Mouse (Mus musculus) fat pad, adult 2 months (tissue): ENCODE measurements around the gene Pheta1.
"Not testable (repeated sequence)": the region's sequence is repeated elsewhere in the genome, so short reads cannot be mapped to it uniquely, and the experiment has no call there.

Source experiments
- DNase-seq: peaks from one replicate; pipeline ENCODE4 v3.0.0-alpha.2; 2011; ENCODE audit warnings: low read depth, low spot score; ENCODE audit errors: extremely low read depth

The Pheta1 gene

DNA sequence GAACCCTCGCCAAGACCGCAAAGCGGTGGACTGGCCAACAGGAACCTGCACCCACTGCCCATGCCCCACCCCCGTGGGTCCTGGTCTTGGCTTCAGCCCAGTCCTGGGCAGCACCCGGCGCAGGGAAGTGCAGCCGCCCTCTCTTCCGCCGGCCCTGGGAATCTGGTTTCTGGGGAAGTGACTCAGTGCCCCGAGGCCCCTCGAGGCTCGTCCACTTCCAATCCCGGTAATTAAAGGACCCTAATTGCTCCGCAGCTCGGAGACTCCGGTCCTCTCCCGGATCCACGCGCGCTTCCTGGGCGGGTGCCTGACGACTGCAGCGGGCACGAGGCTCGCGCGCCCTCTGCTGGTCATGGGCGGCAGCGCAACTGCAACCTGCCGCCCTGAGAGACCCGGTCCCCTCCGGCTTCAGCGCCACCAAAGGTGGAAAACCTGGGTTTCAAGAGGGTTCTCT, 6.1 kb upstream of the Pheta1 start:
- DNase-seq: no peak

DNA sequence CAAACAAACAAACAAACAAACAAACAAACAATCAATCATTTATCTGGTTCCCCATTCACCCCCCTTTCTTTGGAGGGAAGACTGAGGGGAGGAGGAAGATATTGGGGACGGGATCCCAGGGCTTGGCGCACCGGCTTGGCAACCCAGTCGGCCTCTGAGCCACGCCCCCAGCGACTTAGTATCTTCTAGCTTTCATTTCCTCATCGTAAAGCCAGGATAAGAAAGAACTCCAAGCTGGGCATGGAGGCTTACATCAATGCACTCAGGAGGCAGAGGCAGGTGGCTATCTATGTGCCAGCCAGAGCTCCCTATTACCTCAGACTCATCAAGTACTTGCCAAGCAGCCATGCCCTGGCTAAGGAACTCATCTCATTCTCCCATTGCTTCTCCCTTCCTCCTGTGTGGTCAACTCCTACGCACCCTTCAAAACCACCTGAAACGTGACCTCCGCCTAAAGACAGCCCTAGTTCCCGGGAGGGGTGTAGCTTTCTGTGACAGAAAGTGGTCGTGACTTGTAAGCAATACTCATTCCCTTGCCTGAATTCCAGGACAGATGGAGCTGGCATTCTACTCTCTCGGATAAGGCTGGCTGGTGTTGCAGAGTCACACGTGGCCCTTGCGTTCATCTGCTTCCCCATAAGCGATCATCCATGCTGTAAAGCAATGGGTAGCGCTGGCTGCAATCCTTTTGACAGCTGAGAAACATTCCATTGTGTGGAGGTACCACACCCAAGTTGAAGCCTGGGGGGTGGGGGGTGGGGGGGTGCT, 5.5 kb upstream of the Pheta1 start:
- DNase-seq: no peak

DNA sequence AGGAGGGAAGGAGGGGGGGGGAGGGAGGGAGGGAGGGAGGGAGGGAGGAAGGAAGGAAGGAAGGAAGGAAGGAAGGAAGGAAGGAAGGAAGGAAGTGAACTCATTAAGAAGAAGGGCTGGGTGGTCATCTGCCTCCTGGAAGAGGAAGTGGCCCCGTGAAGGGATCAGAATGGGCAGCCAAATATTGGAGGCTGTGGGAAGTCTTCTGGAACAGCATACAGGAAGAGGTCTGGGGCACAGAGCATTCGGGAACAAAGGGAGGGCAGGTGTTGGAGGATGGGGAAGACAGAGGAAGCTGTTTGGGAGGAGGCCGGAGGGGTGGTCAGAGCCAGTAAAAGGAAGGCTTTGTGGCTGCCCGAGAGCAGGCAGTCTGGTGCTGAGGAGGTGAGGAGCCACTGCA, 3.4 kb upstream of the Pheta1 start:
- DNase-seq: no peak

DNA sequence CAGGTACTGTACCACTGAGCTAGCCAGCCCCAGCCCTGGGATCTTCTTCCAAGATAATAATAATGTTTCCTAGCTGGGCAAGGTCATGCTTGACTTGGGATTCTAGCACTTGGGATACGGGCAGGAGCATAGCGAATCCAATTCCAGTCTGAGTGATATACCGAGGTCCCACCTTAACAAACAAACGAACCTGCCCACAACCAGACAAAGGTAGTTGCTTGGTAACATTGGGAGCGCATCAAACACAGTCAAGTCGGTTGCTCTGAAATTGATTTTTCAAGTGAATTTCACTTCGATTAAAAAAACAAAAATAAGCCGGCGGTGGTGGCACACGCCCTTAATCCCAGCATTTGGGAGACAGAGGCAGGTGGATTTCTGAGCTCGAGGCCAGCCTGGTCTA, 2.5 kb upstream of the Pheta1 start:
- no peak for DNase-seq

DNA sequence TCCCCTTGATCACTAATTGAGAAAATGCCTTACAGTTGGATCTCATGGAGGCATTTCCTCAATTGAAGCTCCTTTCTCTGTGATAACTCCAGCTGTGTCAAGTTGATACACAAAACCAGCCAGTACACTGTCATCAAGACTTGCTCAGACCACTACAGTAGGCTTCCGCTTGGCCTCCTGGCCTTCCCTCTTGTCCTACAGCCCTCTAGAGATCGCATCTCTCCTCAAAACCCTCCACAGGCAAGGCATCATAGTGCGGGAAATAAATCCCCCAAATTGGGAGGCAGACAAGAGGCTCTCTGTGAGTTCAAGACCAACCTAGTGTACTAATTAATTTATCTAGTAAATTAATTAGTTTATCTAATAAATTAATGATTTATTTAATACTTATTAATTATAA, 1.5 kb upstream of the Pheta1 start:
- not testable (repeated sequence) for DNase-seq

DNA sequence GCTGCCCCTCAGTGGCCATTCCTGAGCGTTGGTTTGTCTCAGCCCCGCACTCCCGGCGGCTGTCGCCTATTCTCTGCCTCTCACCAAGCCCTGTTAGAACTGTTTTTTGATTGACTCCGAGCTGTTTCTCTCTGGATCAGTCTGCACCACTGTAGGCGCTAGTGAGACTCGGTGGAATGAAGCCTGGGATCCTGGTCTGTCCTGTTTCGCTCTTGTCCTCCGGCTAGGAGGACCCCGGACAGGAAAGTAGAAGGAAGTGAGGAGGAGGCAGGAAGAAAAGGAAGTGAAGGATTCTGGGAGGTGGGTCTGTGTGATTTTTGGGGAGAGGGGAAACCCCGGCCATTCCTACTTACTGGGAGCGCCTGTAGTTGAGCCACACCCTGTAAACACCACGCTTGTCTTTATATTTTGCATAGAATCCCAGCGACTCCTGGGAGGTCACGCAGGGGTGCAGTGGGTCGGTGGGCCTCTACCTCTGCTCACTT, 707 bp upstream of the Pheta1 start:
- DNase-seq: no peak

DNA sequence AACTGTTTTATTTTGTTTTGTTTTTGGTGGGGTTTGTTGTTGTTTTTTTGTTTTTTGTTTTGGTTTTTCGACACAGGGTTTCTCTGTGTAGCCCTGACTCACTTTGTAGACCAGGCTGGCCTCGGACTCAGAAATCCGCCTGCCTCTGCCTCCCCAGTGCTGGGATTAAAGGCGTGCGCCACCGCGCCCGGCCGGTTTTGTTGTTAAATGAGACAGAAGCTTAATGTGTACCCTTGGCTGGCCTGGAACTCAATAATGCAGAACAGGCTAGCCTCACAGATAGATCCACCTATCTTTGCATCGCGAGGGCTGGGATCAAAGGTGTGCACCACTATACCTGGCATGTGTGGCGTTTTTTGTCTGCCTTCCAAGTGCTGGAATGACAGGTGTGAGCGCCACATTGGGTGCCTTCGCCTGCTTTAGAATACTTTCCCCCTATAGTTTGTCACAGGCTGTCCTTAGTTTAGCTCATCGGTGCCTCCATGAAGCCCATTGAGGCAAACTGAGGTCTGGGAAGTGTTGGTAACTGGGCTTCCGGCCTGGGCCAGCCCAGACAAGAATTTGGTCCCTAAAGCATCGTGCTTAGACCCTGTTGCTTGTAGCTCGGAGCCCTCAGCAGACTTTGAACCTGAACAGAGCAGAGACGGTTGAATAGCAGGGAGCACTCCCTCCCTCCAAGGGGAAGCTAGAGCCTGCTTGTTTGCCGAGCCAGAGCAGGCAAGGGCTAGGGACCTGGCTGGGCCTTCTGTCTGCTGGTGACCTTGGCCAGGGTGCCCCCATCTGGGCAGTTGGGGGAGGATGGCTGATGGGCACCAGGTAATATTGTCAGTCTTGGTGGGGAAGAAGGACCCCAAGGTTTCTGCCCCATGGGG, 930 bp downstream of the Pheta1 start:
- no peak for DNase-seq

DNA sequence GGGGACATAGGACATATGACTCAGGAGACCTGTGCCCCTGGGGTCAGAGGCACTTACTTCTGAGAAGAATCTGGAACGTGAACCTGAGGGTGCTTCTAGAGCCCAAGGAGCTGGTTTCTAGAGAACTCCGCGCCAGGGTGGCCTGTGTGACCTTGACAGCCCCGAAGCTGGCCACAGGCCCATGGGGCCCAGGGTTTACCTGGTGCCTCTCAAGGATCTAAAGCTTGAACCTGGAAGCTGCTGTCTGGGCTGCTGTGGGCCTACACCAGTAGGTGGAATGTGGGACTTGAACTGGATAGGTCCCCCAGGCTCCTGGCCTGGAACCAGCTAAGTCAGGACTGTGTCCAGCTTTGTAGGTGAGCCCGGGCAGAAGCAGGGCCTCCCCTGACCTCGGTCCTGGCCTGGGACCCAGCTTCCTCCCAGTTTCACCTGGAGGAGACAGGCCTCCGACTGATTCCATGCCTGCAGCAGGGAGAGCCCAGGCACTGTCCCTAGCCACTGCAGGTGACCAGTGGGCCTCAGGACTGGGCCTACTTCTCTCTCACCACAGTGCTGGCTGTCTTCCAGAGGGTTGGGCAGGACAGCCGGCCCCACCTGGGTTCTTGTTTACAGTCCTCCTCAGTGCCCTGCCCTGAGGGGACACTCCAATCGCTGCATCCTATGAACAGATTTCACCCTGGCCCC, 4.7 kb downstream of the Pheta1 start:
- no peak for DNase-seq

DNA sequence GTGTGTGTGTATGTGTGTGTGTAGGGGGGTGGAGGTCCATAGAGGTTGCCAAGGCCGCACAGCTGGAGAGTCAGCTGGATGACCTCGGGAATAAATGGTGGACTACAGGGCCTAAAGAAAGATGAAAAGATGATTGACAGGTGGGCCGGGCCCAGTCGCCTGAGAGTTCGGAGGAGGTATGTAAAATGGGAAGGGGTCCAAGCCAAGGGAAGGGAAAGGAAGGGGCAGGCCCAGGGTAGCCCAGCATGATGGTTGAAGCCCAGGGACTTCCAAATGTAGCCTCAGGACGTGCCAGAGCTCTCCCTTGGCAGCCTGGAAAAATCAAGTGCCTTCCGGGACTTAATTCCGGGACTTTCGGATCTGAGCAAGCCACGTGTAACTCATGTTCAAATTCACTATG, 6.0 kb downstream of the Pheta1 start:
- no peak for DNase-seq

DNA sequence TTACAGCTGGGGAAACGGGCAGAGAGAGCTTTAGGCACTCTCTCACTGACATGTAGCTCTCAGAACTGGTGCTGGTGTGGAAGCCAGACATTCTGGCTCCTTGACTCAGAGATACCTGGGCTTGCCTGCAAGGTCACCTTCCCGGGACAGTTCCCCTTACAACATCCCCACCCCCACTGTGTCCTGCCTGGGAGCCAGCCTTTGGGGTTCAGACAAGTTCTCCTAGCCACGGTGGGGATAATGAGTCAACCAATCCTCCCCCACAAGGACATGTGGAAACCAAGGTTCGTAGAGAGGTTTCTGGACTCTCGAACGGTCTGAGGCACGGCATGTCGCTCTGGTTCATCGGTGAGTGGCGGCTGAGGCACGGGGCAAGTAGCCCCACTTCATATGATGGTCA, 8.0 kb downstream of the Pheta1 start:
- no peak for DNase-seq

DNA sequence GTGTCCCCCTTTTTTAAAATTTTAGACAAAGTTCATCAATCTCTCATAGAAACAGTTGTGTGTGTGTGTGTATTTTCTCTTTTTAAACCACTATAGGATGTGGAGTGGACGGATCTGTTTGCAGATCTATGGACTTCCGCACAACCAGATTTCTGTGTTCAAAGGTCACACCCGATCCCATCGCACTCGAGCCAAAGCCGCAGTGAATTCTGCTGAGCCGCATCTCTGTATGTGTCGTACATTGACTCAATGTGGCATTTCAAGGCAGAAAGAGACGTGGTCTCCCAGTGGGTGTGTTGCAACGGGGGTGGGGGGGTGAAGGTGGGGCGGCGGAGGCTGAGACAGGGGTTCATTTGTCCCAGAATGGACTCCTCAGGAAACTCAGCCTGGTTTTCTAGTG, 9.6 kb downstream of the Pheta1 start:
- DNase-seq: no peak

DNA sequence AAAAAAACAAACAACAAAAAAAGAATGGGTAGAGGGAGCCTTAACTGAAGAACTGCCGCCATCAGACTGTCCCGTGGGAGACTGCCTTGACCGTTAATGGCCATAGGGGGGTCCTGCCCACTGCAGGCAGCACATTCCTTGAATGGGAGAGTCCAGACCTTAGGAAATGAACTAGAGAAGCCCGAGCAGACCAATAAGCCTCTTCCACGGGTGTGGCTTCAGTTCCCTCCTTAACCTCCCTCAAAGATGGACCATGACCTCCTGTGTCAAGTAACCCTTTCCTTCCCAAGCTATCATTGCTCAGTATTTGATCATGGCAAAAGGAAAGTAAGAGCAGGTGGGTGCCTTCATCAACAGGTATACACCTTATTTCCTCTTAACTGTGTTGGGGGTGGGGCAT, 13.2 kb downstream of the Pheta1 start:
- DNase-seq: no peak

DNA sequence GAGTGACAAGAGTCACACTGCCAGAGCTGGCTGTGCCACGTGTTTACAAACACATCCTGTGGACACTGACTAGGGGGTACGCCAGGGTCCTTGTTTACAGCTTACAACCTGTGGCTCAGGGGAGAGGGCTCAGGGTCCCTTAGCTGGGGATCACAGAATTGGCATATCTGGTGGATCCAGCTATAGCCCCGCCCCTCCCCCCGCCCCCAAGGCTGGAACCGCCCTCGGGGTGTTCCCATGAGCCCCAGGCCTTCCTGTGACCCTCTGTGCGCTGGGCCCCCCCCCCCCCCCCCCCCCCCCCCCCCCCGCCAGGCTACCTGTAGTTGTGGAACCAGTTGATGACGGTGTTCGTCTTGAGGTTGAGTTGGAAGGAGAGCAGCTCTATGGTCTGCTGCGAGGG, 15.5 kb downstream of the Pheta1 start:
- no peak for DNase-seq

DNA sequence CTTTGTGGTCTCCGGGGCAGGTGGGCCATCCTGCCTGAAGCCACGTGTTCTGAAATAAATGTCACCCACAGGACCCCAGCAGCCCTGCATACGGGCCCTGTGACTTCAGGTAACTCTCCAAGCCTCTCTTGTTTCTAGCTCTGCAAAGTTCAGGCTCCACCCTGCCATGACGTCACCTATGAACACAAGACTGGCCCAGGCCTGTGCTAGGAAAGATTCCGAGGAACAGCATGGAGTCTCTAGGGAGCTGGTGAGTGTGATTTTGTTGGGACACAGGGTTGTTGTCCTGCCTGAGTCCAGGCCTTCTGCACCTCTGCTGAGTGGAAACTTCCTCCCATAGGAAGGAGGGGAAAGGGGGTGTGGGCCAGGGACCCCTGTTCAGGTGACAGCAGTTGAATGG, 19.2 kb downstream of the Pheta1 start:
- DNase-seq: no peak

DNA sequence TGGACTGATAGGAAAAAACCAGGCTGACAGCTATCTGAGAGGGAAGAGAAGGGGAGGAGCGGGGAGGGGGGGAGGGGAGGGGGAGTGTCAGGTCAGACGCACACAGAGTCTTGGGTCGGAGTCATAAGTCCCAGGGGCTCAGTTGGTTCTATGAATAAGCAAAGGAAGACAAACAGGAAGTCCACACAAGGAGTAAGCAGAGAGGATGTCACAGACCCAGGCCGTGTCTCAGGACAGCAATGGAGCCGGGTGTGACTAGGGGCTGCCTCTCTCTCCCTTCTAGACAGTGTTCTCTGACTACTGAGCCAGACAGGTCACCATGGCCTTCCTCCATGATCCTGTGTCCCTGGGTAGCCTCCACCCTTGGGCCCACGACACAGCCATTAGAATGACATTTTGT, 22.0 kb downstream of the Pheta1 start:
- no peak for DNase-seq

DNA sequence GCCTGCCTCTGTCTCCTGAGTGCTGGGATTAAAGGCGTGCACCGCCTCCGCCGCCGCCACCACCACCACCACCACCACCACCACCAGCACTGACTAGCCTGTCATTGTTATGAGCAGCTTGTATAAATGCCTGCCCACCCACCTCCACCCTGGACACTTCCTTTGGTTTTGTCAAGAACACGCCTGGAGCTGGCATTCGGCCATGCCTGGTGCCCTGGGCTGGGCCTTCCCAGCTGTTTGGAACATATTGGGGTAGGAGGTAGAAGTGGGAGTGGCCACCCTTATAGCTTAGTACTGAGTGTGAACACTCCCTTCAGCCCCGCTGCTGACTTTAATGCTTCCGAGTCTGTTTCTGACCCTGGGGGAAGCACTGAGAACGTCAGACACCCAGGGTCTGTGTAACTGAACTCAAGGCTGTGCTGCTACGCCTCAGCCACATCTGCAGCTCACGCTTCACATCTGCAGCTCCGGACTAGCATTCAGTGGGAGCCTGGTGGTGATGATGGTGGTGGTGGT, 22.8 kb downstream of the Pheta1 start:
- DNase-seq: no peak

DNA sequence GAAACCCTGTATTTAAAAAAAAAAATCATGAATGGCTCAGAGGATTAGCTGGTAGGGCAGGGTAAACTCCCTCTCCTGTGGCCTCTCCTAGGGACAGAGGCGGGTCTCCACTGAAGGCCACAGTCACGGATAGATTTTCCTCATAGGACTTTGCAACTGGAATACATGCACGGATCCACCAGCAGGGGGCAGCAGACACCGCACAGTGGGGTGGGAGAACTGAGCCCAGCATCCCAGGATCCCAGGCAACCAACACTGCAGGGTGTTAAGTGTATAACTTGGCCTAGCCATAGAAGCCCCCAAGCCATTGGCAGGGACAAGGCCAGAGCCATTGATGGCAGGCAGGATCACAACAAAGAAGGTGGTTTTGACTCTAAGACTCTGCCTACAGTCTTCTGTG, 23.4 kb downstream of the Pheta1 start:
- no peak for DNase-seq

DNA sequence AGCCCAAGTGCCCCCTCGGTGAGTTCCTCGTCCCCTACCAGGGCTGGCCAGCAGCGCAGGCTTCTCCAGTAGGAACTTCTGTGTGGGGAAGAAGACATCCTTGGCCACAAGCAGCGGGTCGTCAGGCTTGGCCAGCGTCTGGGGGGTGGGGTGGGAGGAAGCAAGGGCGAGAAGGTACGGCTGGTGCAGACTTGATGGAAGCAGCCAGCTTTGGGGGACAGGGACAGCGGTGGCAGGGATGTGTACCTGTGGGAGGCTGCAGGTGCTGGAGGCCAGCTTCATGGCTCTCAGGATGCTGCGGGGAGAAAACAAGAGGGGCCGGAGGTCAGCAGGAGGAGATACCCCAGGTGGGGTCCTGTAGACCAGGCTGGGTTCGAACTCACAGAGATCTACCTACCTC, 26.3 kb downstream of the Pheta1 start:
- no peak for DNase-seq

DNA sequence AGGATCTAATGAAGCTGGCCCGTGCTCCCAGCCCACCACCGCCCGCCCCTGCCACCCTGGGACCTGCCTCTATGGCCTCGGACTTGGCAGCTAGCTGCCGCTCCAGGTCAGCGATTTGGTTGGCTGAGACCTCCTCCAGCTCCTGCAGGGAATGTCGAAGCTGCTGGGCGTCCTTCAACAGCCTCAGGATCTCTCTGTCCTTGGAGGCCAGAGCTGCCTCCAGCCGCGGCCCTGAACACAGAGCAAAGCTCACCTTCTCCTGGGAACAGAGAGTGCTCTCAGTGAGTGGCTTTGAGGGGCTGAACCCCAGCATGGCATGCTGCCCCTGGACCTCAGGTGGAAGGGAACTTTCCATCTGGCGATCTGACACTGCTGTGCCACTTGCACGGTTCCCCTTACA, 28.1 kb downstream of the Pheta1 start:
- DNase-seq: no peak

DNA sequence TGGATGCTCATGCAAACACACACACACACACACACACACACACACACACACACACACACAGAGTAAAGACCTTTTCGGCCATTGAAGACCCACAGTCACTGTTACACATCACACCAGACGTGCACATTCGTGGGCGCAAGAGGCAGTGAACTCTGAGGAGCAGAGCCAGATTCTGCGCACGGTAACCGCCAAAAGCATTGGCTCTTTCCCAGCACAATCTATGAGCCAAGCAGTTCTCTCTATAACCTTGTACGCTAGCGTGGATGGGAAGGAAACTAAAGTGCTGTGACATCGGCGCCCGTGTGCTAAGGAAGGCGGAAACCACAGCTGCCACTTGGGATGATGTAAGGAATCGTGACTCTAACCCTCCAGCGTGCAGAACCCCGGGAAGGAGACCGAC, 29.9 kb downstream of the Pheta1 start:
- no peak for DNase-seq

DNA sequence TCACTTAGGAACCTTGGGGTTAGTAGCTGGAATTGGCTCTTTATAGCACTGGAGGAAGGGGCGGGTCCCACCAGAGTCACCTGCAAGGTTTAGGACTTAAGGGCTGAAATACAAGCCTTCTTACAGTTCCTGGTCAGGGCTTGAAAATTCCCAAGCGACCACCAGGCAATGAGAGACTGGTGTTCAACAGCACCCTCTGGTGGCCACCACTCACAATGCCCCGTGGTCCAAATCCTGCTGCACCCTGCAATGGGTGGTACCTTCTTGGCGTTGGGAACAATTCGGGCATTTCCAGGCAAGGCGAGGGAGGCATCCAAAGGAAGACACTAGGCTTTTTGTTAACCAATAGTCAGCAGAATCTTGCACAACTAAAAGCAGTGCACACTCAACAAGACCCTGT, 30.4 kb downstream of the Pheta1 start:
- DNase-seq: no peak
